Comparison of ENCODE assay signal across 8 mouse cellular contexts in the genomic region with DNA sequence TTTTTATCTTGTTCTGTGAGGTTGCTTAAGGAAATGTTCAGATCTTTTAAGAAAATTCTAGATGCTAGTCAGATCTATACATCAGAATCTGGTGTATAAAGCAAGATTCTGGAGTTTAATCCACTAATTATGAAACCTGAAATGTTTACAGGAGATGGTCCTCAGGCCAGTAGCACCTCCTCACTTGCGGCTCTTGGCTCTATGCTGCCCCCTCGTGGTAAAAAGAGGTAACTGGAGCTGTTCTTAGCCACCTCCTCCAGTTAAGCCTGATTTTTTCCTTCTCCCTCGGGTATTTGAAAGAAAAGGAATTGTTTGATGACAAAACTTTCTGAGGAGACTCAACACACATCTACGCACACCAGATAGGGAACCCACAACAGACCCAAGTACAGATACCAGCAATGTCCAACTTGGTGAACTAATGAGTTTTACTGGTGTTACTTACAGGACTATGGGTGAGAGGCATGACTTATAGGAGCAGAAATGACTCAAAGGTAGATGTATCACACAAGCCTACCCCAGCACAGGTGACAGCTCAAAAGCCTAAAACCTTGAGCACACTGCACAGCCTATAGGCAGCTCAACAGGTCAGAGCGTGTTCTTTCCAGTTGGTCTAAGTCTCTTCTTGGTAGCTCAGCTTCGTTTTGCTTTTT. TPM values are rescaled to one million over a fixed set of nuclear protein-coding genes. Genes with fewer than 3 reads are reported as not detected.
DNase-seq lines count a peak whose midpoint lies in the region; ATAC-seq and TF ChIP-seq lines count a peak whose summit lies in the region.

No protein-coding gene starts in this region.

- H3K9me3 ChIP-seq in heart, embryonic 12.5 days (replicated peaks) = no peaks in the 10 kb centered on the region
- no peaks in the 10 kb centered on the region for H3K9me3 ChIP-seq in hindbrain, embryonic 16.5 days (ENCODE audit: control insufficient read depth, low read length)

- ATAC-seq in heart, embryonic 12.5 days (ENCODE audit: insufficient number of reproducible peaks, low FRiP score) = no peak; the same call in 1 of the 2 replicates
- ATAC-seq in erythroid progenitor cell, adult 5-6 weeks (replicated peaks; ENCODE audit: low FRiP score, poor library complexity, severe bottlenecking) = peak; percentile 81
- ATAC-seq in hindbrain, embryonic 16.5 days = peak; percentile 67

- H3K27ac ChIP-seq in heart, adult 2 months = no peak overlapping the region
- H3K27ac ChIP-seq in heart, embryonic 12.5 days (ENCODE audit: poor library complexity, severe bottlenecking) = no peak overlapping the region
- no peak overlapping the region for H3K27ac ChIP-seq in hindbrain, embryonic 16.5 days (ENCODE audit: low read depth, low read length)
- H3K27ac ChIP-seq in small intestine, adult 2 months (ENCODE audit: insufficient read depth, low read depth, low read length) = no peak overlapping the region

- no peak overlapping the region for H3K4me3 ChIP-seq in heart, adult 2 months
- no peak overlapping the region for H3K4me3 ChIP-seq in heart, embryonic 12.5 days
- no peak overlapping the region for H3K4me3 ChIP-seq in hindbrain, embryonic 16.5 days (ENCODE audit: low read length)
- no peak overlapping the region for H3K4me3 ChIP-seq in small intestine, adult 2 months (ENCODE audit: low read depth, low read length)

- TF ChIP-seq EP300 in heart, adult 2 months (IDR thresholded peaks at IDR 0.05; ENCODE audit: insufficient read depth, low read depth, low read length) = no peak

- WGBS in heart, adult 2 months = 33% methylated on average over 6 of the region's 6 CpGs
- 29% methylated on average over 6 of the region's 6 CpGs for WGBS in heart, embryonic 12.5 days
- WGBS in hindbrain, embryonic 16.5 days = 35% methylated on average over 6 of the region's 6 CpGs
- WGBS in small intestine, adult 2 months = 32% methylated on average over 6 of the region's 6 CpGs

- H3K4me1 ChIP-seq in heart, adult 2 months (ENCODE audit: control insufficient read depth, insufficient read depth, low read length) = no peaks in the 10 kb centered on the region
- no peaks in the 10 kb centered on the region for H3K4me1 ChIP-seq in heart, embryonic 12.5 days (replicated peaks)
- H3K4me1 ChIP-seq in hindbrain, embryonic 16.5 days (ENCODE audit: control insufficient read depth, insufficient read depth, low read depth, low read length) = no peaks in the 10 kb centered on the region
- peaks cover 4% of the 10 kb centered on the region; the same call in 1 of the 2 replicates for H3K4me1 ChIP-seq in small intestine, adult 2 months (ENCODE audit: control insufficient read depth, insufficient read depth, insufficient read length, low read length)

- no peak overlapping the region for H3K9ac ChIP-seq in heart, adult 2 months (ENCODE audit: low read depth, low read length)
- H3K9ac ChIP-seq in heart, embryonic 12.5 days = no peak overlapping the region
- H3K9ac ChIP-seq in hindbrain, embryonic 16.5 days (ENCODE audit: low read depth, low read length) = no peak overlapping the region

- H3K36me3 ChIP-seq in heart, adult 2 months (ENCODE audit: control insufficient read depth, insufficient read depth, low read length) = no peaks in the 10 kb centered on the region
- H3K36me3 ChIP-seq in heart, embryonic 12.5 days = no peaks in the 10 kb centered on the region
- H3K36me3 ChIP-seq in hindbrain, embryonic 16.5 days (ENCODE audit: control insufficient read depth, insufficient read depth, low read length) = no peaks in the 10 kb centered on the region
- H3K36me3 ChIP-seq in small intestine, adult 2 months (ENCODE audit: control insufficient read depth, insufficient read depth, low read length) = no peaks in the 10 kb centered on the region

- H3K27me3 ChIP-seq in heart, adult 2 months (ENCODE audit: control insufficient read depth, insufficient read depth, low read length) = no peaks in the 10 kb centered on the region
- H3K27me3 ChIP-seq in heart, embryonic 12.5 days (replicated peaks) = no peaks in the 10 kb centered on the region
- H3K27me3 ChIP-seq in hindbrain, embryonic 16.5 days (replicated peaks; ENCODE audit: control insufficient read depth, insufficient read depth, low read length) = no peaks in the 10 kb centered on the region
- no peaks in the 10 kb centered on the region for H3K27me3 ChIP-seq in small intestine, adult 2 months (ENCODE audit: control insufficient read depth, insufficient read depth, low read length)

- intact Hi-C loops in heart, adult 2 months (cut with DNase I) = loop anchor here (2.0 kb wide), 1 partner anchor 118 kb away; no protein-coding TSS in a partner anchor
- intact Hi-C loops in left cerebral cortex, postnatal 10 days (cut with DNase I) = no loop called here

- peak; percentile 38 to 58 for DNase-seq in heart, adult 2 months
- peak; percentile 76 for DNase-seq in brain, adult 2 months (ENCODE audit: low read depth, low spot score)
- DNase-seq in left cerebral cortex, postnatal 10 days (ENCODE audit: extremely low spot score in 1 of 2, low spot score in 2 of 2) = peak; percentile 23 to 50
- peak; percentile 73 for DNase-seq in mesoderm, embryonic 11.5 days (ENCODE audit: low read depth, low spot score)

- TF ChIP-seq POLR2A in heart, adult 2 months (IDR thresholded peaks at IDR 0.05; ENCODE audit: insufficient read depth, low read depth, low read length) = no peak
- no peak for TF ChIP-seq POLR2A in small intestine, adult 2 months (IDR thresholded peaks at IDR 0.05; ENCODE audit: low read depth, low read length)

- no peak overlapping the region for H3K4me2 ChIP-seq in heart, embryonic 12.5 days
- H3K4me2 ChIP-seq in hindbrain, embryonic 16.5 days (ENCODE audit: low read length) = no peak overlapping the region

- TF ChIP-seq CTCF in heart, adult 2 months (IDR thresholded peaks at IDR 0.05) = no peak; the same call in 1 of the 2 replicates
- TF ChIP-seq CTCF in small intestine, adult 2 months (IDR thresholded peaks at IDR 0.05; ENCODE audit: extremely low read depth, insufficient read length, insufficient replicate concordance, low read depth, low read length) = peak; percentile 94; the same call in 1 of the 2 replicates

- no peaks in the 10 kb centered on the region for H3K79me2 ChIP-seq in heart, adult 2 months (replicated peaks; ENCODE audit: control insufficient read depth, insufficient read depth, low read length)

RNA-seq across cellular contexts. Expression of a gene that starts 21.7 kb away (rescaled TPM):
- 10 to 100 TPM; 27.1 to 32.4 TPM for total RNA-seq in heart, adult 2 months (2021)
- 13.5 and 16.6 TPM in 2 replicates for polyA plus RNA-seq in heart, adult 2 months (2012; rRNA removed)
- polyA plus RNA-seq in heart, embryonic 12.5 days (2016; fragmentation: Nextera tagmentation; extraction: Ambion mirVana) = 58.7 and 59.1 TPM in 2 replicates
- total RNA-seq in erythroid progenitor cell, adult 5-6 weeks (2015; ENCODE audit: low replicate concordance) = 162 and 195 TPM in 2 replicates
- total RNA-seq in erythroid progenitor cell, adult 5-6 weeks (2017; ENCODE audit: low replicate concordance) = 261 and 301 TPM in 2 replicates
- 110 and 123 TPM in 2 replicates for polyA plus RNA-seq in hindbrain, embryonic 16.5 days (2015; fragmentation: Nextera tagmentation; extraction: Ambion mirVana)
- 100 to 1,000 TPM in 1 of 2 experiments, 10 to 100 TPM in 1; 97.0 to 101 TPM for total RNA-seq in left cerebral cortex, postnatal 10 days (2021)
- polyA plus RNA-seq in small intestine, adult 2 months (2012; rRNA removed) = 16.7 and 29.9 TPM in 2 replicates

RNA-seq across cellular contexts. Expression of a gene that starts 33.7 kb away (rescaled TPM):
- not detected for total RNA-seq in heart, adult 2 months (2021)
- polyA plus RNA-seq in heart, adult 2 months (2012; rRNA removed) = not detected in 2 replicates
- 0.29 TPM in 1 of 2 replicates, not detected in the other for polyA plus RNA-seq in heart, embryonic 12.5 days (2016; fragmentation: Nextera tagmentation; extraction: Ambion mirVana)
- total RNA-seq in erythroid progenitor cell, adult 5-6 weeks (2015; ENCODE audit: low replicate concordance) = not detected in 2 replicates
- not detected in 2 replicates for total RNA-seq in erythroid progenitor cell, adult 5-6 weeks (2017; ENCODE audit: low replicate concordance)
- 1.4 and 1.5 TPM in 2 replicates for polyA plus RNA-seq in hindbrain, embryonic 16.5 days (2015; fragmentation: Nextera tagmentation; extraction: Ambion mirVana)
- under 1 TPM; 0.73 to 0.75 TPM for total RNA-seq in left cerebral cortex, postnatal 10 days (2021)
- polyA plus RNA-seq in small intestine, adult 2 months (2012; rRNA removed) = not detected in 2 replicates

RNA-seq across cellular contexts. Expression of a gene that starts 37.4 kb away (rescaled TPM):
- total RNA-seq in heart, adult 2 months (2021) = not detected
- not detected in 2 replicates for polyA plus RNA-seq in heart, adult 2 months (2012; rRNA removed)
- polyA plus RNA-seq in heart, embryonic 12.5 days (2016; fragmentation: Nextera tagmentation; extraction: Ambion mirVana) = not detected in 2 replicates
- total RNA-seq in erythroid progenitor cell, adult 5-6 weeks (2015; ENCODE audit: low replicate concordance) = not detected in 2 replicates
- total RNA-seq in erythroid progenitor cell, adult 5-6 weeks (2017; ENCODE audit: low replicate concordance) = not detected in 2 replicates
- polyA plus RNA-seq in hindbrain, embryonic 16.5 days (2015; fragmentation: Nextera tagmentation; extraction: Ambion mirVana) = 0.26 TPM in 2 replicates
- total RNA-seq in left cerebral cortex, postnatal 10 days (2021) = not detected
- not detected in 2 replicates for polyA plus RNA-seq in small intestine, adult 2 months (2012; rRNA removed)
